8 mouse cellular contexts compared by ENCODE assay signal in the genomic region with DNA sequence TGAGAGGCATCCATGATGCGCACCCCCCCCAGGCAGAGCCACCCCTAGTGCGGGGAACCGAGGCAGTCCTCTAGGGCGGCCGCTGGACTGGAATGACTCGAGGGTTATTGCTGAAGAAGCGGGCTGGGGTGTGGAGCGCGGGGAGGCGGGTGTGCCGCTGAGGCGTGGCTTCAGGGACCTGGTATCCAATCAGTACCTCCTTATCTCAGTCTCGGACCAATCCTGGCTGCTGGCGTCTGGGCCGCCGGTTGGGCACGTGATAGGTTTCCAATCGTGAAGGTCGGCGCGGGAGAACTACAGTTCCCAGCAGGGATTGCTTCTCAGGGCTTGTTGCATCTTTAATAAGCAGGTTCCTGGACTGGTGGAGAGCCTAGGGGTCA. TPM values are rescaled to one million over a fixed set of nuclear protein-coding genes. Genes with fewer than 3 reads are reported as not detected.
DNase-seq lines count a peak whose midpoint lies in the region; ATAC-seq lines count a peak whose summit lies in the region.

No protein-coding gene starts in this region.

- peak; percentile 98 for ATAC-seq in inflammation-experienced regulatory T-cells, adult 6 months
- ATAC-seq in megakaryocyte-erythroid progenitor cell, adult 5-6 weeks (replicated peaks; ENCODE audit: low FRiP score, low TSS enrichment, poor library complexity, severe bottlenecking) = peak; percentile 97

- intact Hi-C loops in gastrocnemius, postnatal 14 days (cut with DNase I; ENCODE audit: low total_unique reads) = no loop called here
- intact Hi-C loops in left cerebral cortex, postnatal 10 days (cut with DNase I) = no loop called here

- DNase-seq in adrenal gland, adult (ENCODE audit: inconsistent age in 2 of 2, low spot score in 1 of 2) = peak; percentile 96 to 98
- peak; percentile 98 for DNase-seq in embryo, embryonic 10.5 days (ENCODE audit: low spot score)
- DNase-seq in gastrocnemius, postnatal 14 days = peak; percentile 97
- peak; percentile 97 for DNase-seq in left cerebral cortex, postnatal 10 days (ENCODE audit: extremely low spot score in 1 of 2, low spot score in 2 of 2)
- peak; percentile 94 for DNase-seq in right cerebral cortex, postnatal 25 days
- peak; percentile 92 to 95 for DNase-seq in urinary bladder, postnatal 4 days (ENCODE audit: low spot score in 2 of 2)

RNA-seq across cellular contexts. Expression of a gene that starts 0.4 kb away (rescaled TPM):
- 100 to 1,000 TPM; 245 to 287 TPM for total RNA-seq in gastrocnemius, postnatal 14 days (2021)
- 100 to 1,000 TPM; 107 to 131 (median 127) TPM for polyA plus RNA-seq in inflammation-experienced regulatory T-cells, adult 6 months (2017; shearing (Covaris generic))
- 100 to 1,000 TPM; 145 to 147 TPM for total RNA-seq in left cerebral cortex, postnatal 10 days (2021)
- 198 and 228 TPM in 2 replicates for total RNA-seq in megakaryocyte-erythroid progenitor cell, adult 5-6 weeks (2014; fragmentation: Nextera tagmentation)
- total RNA-seq in megakaryocyte-erythroid progenitor cell, adult 5-6 weeks (2017) = 182 TPM in 2 replicates

RNA-seq across cellular contexts. Expression of a gene that starts 4.8 kb away (rescaled TPM):
- total RNA-seq in gastrocnemius, postnatal 14 days (2021) = 10 to 100 TPM; 31.7 to 32.0 TPM
- polyA plus RNA-seq in inflammation-experienced regulatory T-cells, adult 6 months (2017; shearing (Covaris generic)) = 10 to 100 TPM; 61.2 to 73.9 (median 67.8) TPM
- 10 to 100 TPM; 28.2 to 31.0 TPM for total RNA-seq in left cerebral cortex, postnatal 10 days (2021)
- 56.4 and 84.6 TPM in 2 replicates for total RNA-seq in megakaryocyte-erythroid progenitor cell, adult 5-6 weeks (2014; fragmentation: Nextera tagmentation)
- 57.0 and 69.5 TPM in 2 replicates for total RNA-seq in megakaryocyte-erythroid progenitor cell, adult 5-6 weeks (2017)

Comparison
In these comparisons a context has a peak if more than half of its experiments do, and no peak if none do; other contexts are left out.
1. Peak in every context shown above with its lines: DNase-seq and ATAC-seq.